Mouse (Mus musculus): ENCODE data around the gene 9930021J03Rik. TPM values are rescaled to one million over a fixed set of nuclear protein-coding genes. Genes with fewer than 3 reads are reported as not detected.

The 9930021J03Rik gene
- 21.5 and 30.5 TPM in 2 replicates for total RNA-seq (2014; fragmentation: Nextera tagmentation)
- 13.8 and 24.5 TPM in 2 replicates for total RNA-seq (2017)

DNA sequence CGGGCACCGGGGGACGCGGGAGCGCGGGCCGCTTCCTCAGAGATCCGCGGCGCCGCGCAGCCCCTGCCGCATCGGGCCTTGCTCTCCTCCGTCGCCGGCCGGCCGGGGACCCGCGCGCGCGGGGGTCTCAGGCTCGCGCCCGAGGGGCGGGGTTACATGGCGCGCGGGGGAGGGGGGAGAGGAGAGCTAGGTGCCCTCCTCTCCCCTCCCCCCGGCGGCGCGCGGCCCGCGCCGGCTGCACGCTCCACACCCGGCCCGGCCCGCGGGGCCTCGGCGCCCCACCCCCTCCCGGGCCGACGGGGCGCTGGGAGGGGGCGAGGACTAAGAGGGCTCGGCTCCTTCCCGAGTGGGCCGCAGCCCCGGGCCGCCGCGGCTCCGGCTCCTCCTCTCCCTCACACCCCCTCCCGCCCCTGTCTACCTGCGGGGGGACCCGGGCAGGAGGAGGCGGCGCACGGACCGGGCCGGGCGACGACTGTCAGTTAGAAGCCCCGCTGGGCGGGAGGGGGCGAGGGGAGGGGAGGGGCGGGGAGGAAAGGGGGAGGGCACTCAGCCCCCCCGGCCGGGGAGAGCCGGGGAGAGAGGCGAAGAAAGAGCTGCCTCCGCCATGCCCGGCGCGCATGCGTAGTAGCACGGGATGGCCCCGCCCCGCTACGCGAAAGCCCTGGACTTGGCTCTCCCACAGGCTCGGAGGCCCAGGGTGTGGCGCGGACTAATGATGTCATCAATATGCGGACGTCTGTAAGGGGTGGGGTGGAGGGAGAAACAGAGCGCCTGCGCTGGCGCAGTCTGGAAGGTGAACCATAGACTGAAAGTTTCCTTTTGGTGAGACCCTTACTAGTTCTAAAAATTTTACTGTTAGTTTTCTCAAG lies at the start of gene 9930021J03Rik:
TSS of gene 9930021J03Rik (minus strand) at position 73 of the 869 bp plus-strand sequence.
- ATAC-seq (replicated peaks; ENCODE audit: low FRiP score, low TSS enrichment, poor library complexity, severe bottlenecking) = peak; percentile 90

DNA sequence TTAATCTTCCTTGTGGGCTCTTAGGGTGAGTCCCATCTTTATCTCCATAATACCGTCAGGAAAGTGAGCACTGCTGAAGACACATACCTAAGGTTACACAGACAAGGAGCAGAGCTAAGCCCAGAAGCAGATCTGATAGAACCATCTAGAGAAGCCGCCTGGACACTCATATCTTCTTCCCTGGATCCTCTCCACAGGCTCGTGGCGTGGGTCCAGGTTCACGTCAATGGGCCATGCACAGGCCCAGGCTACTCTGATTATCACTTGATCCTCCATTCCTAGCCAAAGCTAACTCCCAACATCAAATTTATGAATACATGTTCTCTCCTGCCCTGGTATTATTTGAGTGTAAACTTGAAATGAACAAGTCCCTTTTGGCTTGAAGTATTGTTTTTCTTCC lies 47.9 kb upstream of the 9930021J03Rik start:
- no peak for ATAC-seq (replicated peaks; ENCODE audit: low FRiP score, low TSS enrichment, poor library complexity, severe bottlenecking)

DNA sequence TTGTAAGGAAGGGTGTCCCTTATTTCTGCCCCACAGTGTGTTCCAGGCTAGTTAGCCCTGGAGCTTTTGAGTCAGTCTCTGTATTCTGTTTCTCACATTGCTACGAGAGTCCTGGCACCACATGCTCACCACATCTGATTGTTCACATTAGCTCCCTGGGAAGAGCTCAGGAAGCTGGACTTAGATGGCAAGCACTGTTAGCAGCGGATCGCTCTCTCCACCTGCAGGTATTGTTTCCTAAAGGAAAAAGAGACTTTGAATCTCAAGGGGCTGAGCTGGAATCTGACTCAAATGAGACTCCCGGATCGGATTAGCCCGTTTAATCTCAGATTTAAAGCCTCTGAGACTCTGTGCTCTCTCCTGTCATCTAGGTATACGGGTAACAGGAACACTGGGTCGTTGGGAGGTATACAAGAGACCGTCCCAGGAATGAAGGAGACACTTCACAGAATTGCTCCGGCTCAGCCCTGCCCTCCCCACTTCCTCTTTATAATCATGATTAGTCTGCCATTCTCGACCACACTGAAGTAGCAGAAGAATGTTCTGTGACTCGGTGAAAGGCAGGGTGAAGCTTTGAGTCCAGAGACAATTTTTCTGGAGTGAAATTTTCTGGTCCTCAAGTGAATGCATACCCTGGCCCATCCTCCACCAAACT lies 45.4 kb upstream of the 9930021J03Rik start:
- ATAC-seq (replicated peaks; ENCODE audit: low FRiP score, low TSS enrichment, poor library complexity, severe bottlenecking) = no peak

DNA sequence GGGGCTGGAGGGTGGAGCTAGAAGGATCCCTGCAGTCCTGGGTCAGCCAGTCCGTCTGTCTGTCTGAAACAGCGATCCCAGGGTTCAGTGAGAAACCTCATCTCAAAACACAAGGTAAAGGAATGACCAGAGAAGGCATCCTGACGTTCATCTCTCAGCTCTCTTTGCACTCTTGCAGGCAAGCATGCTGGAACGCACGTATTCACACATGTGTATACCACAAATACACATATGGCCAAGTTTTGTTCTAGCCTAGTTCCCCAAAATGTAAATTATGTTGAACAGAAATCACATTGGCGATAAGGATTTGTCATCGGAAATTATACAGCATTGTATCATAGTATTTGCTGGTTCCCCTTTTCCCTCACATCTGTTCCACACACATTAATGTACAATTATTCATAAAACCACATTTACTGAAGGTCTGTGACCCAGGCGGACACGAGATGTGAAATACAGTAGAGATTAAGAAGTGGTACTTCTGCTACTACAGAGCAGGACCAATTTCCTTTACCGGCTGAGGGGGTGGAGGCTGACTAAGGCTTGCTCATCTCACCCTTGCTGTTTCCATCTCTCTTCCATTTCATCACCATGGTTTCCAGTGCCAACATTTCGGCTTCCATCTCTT lies 44.2 kb upstream of the 9930021J03Rik start:
- ATAC-seq (replicated peaks; ENCODE audit: low FRiP score, low TSS enrichment, poor library complexity, severe bottlenecking) = no peak

DNA sequence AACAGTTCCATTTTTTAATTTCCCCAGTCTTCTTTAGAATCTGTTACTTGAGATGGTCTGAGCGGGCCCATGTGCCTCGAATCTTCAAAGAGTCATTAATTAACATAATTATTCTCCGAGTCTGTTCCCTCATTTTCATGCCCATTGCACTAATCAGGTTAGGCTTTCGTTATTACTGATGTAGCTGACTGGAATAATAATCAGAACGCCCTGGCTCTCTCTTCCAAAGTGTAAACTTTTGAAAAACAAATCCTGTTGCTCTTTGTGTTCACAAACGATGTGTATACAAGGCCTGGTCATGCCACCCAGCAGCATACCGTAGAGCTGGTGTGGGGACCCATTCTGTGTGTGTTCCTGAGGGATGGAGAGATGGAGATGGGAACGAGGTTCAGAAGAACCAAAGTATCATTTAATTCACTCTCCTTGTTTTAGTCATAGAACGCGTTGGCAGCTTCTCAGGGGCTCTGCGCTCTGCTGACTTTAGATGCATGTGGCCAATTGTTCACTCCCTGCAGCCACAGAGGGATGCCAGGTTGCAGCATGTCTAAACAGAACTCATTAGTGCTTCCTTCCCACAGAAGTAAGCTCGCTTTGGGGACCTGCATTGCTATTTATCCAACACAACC lies 38.4 kb upstream of the 9930021J03Rik start:
- ATAC-seq (replicated peaks; ENCODE audit: low FRiP score, low TSS enrichment, poor library complexity, severe bottlenecking) = no peak

DNA sequence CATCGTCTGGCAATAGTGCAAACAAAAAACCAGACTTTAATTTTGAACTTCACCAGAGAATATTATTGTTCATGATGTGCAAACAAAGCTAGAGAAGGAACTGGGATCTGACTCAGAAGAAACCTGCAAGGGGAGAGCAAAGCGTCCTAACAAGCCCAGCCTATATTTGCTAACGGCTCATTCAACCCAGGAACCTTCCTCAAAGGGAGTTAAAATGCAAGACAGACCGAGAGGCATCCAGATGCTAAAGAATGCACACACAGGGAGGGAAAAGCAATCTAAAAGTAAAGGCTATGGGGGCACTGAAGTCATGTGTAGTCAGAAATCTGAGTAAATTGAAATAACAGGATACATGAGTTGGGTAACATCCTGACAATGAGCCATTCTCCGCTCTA lies 37.8 kb upstream of the 9930021J03Rik start:
- no peak for ATAC-seq (replicated peaks; ENCODE audit: low FRiP score, low TSS enrichment, poor library complexity, severe bottlenecking)

DNA sequence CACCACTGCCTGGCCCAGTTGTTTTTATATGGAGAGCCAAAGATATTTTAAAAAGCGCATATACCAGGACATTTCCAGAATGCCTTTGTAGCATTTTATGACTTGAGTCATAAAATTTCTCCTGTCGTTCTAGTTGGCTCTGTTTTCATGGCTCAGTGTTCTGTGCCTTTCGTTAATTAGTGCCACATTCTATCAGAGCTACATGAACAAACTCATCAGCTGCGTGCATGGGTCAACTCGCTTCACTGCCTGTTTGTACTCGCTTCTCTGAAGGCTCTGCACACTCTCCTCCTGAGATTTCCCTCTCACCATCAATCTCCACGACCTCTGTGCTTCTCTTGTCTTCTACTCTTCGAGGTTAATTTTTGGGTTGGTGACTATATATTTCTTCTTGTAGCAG lies 37.2 kb upstream of the 9930021J03Rik start:
- no peak for ATAC-seq (replicated peaks; ENCODE audit: low FRiP score, low TSS enrichment, poor library complexity, severe bottlenecking)

DNA sequence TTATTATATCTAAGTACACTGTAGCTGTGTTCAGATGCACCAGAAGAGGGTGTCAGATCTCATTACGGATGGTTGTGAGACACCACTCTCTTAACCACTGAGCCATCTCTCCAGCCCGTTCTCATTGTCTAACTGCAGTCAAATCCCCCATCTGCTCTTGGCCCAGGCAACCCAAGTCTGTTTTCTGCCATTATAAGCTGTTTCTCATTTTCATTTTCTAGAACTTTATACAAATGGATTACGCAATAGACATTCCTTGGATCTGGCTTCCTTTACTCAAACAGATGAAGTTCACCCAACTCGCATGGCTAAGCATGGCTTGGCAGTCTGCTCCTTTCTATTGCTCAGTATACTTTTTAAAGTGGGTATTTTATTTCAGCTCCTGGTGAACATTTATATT lies 34.9 kb upstream of the 9930021J03Rik start:
- no peak for ATAC-seq (replicated peaks; ENCODE audit: low FRiP score, low TSS enrichment, poor library complexity, severe bottlenecking)

DNA sequence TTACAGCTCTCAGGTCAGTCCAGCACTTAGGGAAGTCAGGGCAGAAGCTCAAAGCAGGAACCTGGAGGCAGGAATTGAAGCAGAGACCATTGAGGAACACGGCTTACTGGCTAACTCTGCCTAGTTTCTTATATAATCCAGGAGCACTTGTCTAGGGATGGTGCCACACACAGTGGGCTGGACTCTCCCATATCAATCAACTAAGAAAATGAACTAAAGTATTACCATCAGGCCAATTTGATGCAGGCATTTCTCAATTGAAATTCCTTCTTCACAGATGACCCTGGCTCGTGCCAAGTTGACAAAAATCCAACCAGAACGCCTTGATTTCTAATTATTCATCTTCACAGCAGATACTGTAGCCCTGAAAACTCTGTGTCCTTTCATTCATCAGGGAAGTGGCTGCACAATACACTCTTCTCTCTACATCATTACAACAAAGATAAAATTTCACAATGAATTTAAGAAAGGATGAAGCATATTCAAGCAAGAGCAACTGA lies 32.9 kb upstream of the 9930021J03Rik start:
- ATAC-seq (replicated peaks; ENCODE audit: low FRiP score, low TSS enrichment, poor library complexity, severe bottlenecking) = no peak

DNA sequence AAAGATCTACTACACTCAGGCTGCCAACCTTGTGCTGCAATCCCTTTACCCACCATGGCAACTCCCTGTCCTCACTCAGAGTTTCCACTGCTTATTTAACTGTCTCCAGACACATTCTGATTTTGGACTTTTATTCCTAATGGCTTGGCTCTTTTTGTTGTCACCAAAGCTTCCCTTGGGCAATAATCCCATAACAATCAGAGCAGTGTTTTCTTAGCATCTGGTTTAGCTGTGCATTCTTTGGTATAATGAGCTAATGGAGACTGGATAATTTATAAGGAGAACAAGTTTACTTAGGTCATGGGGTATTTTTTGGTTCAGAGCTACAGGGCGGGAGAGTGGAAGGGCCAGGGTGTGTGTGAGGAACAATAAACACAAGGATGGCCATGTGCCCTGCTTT lies 32.4 kb upstream of the 9930021J03Rik start:
- ATAC-seq (replicated peaks; ENCODE audit: low FRiP score, low TSS enrichment, poor library complexity, severe bottlenecking) = no peak

DNA sequence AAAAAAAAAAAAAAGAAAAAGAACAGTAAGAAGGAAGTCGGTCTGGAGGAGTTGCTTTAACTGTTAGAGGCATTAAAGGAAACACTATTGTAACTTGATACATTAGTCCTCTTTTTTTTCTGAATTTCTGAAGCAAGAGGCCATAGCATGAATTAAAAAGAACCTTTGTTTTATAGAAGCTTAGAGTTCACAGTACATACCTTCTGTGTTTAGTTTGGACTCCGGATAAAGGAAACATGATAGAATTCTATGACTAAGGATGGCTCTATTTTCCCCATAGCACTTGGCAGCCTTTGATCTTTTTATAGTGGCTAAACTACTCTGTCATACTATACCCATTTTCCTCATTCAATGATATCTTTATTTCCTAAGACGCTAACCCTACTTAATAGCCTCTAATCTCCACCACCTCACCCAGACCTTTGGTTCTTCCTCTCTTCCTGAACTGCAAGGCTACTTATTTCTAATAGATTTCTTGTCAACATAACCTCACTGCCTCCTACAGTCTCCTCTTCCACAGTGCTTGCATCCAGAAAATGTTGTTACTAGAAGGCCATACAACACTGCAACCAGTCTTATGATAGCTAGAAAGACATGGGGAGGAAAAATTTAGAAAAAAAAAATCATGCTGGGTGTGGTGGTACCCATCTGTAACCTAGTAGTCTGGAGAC lies 29.7 kb upstream of the 9930021J03Rik start:
- no peak for ATAC-seq (replicated peaks; ENCODE audit: low FRiP score, low TSS enrichment, poor library complexity, severe bottlenecking)

DNA sequence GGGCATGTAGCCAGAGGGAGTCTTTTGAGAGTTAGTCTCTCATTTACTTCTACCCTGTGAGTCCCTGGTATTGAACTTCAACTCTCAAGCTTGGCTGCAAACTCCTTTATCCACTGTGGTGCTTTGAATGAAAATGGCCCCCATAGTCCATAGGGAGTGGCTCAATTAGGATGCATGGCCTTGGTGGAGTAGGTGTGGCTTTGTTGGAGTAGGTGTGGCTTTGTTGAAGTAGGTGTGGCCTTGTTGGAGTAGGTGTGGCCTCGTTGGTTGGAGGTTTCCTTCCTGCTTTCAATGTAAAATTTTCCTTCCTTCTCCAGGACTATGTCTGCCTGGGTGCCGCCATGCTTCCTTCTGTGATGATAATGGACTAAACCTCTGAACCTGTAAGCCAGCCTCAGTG lies 25.1 kb upstream of the 9930021J03Rik start:
- ATAC-seq (replicated peaks; ENCODE audit: low FRiP score, low TSS enrichment, poor library complexity, severe bottlenecking) = no peak

DNA sequence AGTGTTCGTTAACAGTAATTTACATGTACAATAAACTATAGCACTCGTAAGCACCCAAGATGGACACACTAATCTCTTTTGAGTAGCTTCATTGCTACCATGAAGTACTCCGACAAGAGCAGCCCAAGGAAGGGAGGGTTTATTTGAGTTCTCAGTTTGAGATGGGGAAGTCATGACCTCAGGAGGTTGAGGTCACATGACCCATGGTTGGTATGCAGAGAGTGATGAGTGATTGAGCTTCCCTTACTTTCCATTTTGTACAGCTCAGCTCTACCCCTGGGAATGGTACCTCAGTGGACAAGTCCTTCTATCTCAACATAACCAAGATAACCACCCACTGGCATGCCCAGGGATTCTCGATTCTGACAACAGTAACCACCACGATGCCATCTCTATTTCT lies 22.8 kb upstream of the 9930021J03Rik start:
- no peak for ATAC-seq (replicated peaks; ENCODE audit: low FRiP score, low TSS enrichment, poor library complexity, severe bottlenecking)

DNA sequence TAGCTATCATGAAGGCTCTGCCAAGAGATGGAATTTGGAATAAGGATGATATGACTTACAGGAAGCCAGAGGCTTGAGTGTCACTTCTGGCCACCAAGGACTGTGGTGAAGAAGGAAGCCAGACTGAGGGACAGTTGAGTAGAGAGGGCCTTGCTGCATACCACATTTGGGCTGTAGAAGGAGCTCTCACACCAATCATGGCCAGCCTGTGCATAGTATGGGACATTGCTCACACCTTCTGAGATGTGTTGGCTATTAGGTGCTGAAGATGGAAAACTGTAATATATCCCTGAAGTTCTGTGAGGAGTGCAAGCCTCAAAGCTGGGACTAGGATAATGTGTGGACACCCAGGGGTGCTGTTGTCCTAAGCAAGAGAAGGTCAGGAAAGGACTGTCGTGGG lies 20.9 kb upstream of the 9930021J03Rik start:
- no peak for ATAC-seq (replicated peaks; ENCODE audit: low FRiP score, low TSS enrichment, poor library complexity, severe bottlenecking)

DNA sequence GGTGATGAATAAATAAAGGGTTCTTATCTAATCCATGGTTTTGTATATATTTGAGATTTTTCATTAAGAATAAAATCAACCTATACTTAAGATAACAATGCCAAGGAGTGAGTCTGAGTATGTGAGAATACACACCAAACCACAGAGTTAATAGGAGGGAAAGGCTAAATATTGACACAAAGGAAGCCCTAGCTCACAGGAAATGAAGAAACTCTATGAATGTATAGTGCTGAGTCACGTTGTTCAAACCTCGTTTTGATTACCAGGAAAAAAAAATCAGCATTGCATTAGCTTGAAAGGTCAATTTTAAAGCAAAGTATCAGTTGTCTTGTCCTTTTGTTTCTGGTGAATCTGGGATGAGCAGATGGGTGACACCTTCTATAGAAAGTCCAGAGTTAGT lies 19.2 kb upstream of the 9930021J03Rik start:
- ATAC-seq (replicated peaks; ENCODE audit: low FRiP score, low TSS enrichment, poor library complexity, severe bottlenecking) = no peak

DNA sequence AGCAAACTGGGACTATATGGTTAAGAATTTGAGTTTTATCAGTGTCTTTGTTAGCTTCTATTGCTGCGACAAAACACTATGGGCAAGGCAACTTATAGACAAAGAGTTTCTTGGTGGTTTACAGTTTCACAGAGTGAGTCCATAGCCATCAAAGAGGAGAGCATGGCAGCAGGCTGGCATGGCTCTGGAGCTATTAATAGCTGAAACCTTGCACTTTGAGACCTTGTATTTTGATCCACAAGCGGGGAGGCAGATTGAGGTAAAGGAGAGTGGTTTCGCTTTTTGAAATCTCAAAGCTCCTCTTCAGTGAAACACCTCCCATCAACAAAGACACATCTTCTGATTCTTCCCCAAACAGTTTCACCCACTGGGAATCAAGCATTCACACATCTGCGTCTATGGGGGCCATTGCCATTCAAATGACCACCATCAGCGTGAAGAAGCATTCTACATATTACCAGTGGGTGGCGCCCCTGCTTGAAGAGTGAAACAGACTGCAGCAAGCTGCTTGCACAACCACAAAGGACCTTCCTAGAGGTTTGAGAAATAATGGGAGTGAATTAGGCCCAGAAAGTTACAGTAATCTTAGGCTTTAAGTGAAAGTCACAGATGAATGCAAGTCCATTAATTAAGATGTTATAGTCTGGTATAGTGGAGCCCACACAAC lies 18.4 kb upstream of the 9930021J03Rik start:
- peak; percentile 80; the same call in 1 of the 2 replicates for ATAC-seq (replicated peaks; ENCODE audit: low FRiP score, low TSS enrichment, poor library complexity, severe bottlenecking)

DNA sequence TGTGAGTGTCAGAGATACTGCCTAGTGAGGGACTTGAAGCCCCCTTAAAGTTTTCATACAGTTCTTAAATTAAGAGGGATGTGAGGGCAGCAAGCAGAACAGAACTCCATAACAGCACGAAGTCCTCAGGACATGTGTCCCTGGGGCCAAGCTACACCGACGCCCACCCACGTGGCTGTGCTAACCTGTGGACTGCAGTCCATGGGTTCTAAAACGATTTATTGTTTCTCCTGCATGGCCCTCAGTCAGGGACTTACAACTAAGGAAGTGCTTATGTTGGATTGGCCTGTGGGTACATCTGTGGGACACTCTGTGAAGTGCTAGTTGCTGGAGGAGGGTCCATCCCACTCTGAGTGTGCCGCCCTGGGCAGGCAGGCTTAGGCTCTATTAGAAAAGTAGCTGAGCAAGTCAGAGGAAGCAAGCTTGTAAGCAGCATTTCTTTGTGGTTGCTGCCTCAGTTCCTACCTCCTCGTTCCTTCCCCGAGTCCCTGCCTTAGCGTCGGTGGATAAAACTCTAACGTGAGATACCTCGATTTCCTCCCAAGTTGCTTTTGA lies 17.7 kb upstream of the 9930021J03Rik start:
- no peak for ATAC-seq (replicated peaks; ENCODE audit: low FRiP score, low TSS enrichment, poor library complexity, severe bottlenecking)

DNA sequence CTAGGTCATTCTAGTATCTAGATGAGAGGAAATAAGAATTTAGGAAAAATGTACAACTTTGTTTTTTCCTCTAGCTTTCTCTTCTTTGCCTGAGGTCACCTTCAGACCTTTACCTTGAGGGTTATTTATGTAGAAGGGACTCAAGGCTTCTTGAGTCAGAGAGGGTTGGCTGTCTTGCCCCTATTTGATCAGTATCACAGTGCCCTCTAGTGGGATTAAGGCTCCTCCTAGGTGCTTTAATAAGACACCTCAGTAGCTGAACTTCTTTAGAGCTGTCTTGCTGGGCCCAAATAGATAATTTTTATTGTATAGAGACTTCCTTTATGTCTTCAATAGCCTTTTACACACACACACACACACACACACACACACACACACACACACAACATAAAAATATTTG lies 15.2 kb upstream of the 9930021J03Rik start:
- peak; percentile 80 for ATAC-seq (replicated peaks; ENCODE audit: low FRiP score, low TSS enrichment, poor library complexity, severe bottlenecking)
